Mouse (Mus musculus) skeletal muscle tissue, postnatal 0 days (tissue): ENCODE measurements around the gene 1700061G19Rik. TPM values are rescaled to one million over a fixed set of nuclear protein-coding genes. Genes with fewer than 3 reads are reported as not detected.

Source experiments
- polyA plus RNA-seq: library from polyadenylated mRNA; unstranded; fragments of >200 nt; fragmentation: Nextera tagmentation; extraction: Ambion mirVana; gene quantifications from 2 replicates; pipeline ENCODE4 v1.2.1, GENCODE M21; 2015

Gene 1700061G19Rik
- 0.06 and 0.13 TPM in 2 replicates for polyA plus RNA-seq

DNA sequence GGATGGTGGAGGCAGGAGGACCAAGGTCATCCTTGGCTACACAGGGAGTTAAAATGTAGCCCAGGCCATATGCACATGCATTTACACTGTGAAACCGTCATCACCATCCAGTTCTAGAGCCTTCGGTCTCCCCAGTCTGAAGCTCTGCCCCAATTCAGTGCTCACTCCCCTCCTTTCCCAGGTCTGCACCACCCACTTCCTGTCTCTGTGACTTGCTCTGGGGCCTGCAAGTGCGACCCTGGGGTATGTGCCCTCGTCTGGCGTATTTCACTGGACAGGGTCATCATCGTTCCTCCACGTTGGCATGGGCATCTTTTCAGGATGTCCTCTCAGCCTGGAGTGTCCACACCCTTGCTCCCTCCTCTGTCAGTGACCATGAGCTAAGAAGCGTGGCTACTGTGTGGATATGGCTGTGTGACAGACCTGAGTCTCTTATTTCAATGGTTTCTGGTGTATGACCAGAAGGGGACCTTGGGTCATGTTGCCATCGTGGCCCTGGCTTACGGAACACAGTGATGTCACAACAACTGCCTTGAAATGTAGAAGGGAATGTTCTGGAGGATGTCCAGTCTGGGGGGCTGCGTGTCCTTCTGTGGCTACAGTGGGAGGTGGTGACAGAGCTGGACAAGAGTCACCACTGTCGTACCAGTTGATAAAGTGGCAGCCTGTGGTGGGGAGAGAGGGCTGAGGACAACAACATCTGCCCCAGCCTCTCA lies at the start of gene 1700061G19Rik:
TSS of gene 1700061G19Rik (plus strand) at position 542 of the 716 bp plus-strand sequence.

DNA sequence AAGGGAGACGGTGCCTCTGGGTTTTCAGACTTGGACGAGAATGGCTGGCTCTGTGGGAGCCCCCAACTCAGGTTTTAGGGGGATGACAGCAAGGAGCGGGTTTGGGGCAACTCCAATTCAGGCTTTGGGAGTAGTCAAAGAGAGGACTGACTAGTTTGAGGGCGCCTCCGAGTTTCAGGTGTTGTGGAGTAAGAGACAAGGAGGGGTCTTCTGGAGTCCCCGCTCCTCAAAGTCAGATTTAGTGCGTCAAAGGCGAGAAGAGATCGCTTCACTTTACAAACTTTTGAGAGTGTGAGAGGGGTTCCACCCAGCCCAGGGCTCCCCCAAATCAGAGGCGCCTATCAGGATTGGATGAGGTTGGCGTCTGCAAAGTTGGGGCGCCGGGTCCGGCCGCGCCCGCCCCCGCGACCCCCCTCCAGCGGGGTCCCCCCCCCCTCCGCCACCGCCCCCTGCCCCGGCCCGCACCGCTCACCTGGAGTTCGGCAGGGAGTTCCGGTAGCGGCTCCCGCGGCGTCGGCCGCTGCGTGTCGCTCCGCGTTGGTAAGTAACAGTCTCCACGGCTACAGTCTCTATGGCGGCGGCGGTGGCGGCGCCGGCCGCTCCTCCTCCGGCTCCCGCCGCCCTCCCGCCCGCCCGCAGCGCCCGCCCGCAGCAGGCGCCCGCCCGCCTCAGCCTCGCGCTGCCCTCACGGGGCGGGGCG lies 44.7 kb upstream of the 1700061G19Rik start, which contains the start of gene Rfx2:
TSS of gene Rfx2 (minus strand) at position 603 of the 700 bp plus-strand sequence.

DNA sequence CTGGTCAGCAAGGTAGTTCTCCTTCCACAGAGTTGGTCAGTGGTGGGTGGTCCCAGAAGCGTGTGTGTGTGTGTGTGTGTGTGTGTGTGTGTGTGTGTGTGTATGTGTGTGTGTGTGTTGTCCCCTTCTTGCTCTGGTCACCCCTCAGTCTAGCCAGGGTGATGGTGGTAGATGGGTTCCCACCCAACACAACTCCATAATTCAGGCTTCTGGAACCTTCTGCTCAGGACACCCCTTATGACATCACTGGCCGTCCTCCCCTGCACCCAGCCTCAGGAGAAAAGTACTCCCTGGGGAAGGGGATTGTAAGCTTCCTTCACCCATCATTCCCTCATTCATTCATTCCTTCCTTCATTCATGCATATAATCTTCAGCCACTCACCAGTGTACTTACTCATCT lies 1.0 kb upstream of the 1700061G19Rik start, which contains the start of gene Acsbg2:
TSS of gene Acsbg2 (minus strand) at position 211 of the 400 bp plus-strand sequence.

DNA sequence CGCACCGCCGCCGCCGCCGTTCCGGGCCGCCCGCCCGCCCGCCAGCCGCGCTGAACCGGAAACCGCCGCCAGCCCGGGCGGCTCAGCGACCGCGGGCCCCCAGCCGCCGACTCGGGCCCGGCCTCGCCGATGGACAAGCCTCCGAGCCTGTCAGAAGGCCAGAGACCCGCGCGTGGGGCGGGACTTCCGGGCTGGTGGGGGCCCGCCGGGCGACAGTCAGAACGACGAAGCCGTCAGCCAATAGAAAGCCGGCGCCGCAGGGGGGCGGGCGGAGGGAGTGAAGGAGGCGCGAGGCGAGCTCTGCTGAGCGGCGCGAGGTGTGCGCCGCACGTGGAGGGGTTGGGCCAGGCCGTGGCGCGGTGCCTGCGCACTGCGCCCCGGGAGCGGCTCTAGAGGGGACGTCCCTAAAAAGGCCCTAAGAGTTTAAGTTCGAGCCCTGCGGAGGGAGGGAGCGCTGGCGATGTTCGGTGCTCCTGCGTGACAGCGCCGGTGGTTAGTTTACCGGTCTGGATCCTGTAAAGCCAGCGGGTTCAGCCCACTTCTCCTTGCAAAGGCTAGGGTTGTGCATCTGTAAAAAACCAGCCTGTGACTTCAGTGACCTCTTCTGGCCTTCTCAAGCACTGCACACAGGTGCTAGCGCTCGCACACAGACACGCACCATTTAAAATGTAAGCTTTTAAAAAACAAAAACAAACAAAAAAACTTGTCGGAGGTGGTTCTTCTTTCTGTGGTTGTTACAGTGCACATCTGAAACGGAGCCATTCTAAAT lies 60.3 kb downstream of the 1700061G19Rik start, which contains the start of gene Mllt1:
TSS of gene Mllt1 (minus strand) at position 53 of the 769 bp plus-strand sequence.

Other genes starting within 250 kb of the 1700061G19Rik start
- 27.8 and 29.4 TPM in 2 replicates for gene Lonp1, start 248.6 kb upstream of the 1700061G19Rik start, polyA plus RNA-seq
- gene Catsperd, start 247.3 kb upstream of the 1700061G19Rik start, polyA plus RNA-seq, result 0.05 and 0.12 TPM in 2 replicates
- gene Ranbp3, start 202.2 kb upstream of the 1700061G19Rik start, polyA plus RNA-seq, result 36.7 and 39.3 TPM in 2 replicates
- gene Ndufa11, start 157.7 kb upstream of the 1700061G19Rik start, polyA plus RNA-seq, result 746 and 852 TPM in 2 replicates
- 7.1 and 10.0 TPM in 2 replicates for gene Vmac, start 157.5 kb upstream of the 1700061G19Rik start, polyA plus RNA-seq
- gene Nrtn, start 117.9 kb upstream of the 1700061G19Rik start, polyA plus RNA-seq, result 2.5 and 6.9 TPM in 2 replicates
- 19.2 and 19.3 TPM in 2 replicates for gene Dus3l, start 110.7 kb upstream of the 1700061G19Rik start, polyA plus RNA-seq
- gene Prr22, start 105.2 kb upstream of the 1700061G19Rik start, polyA plus RNA-seq, result 0.10 and 0.36 TPM in 2 replicates
- gene Rfx2, start 44.5 kb upstream of the 1700061G19Rik start, polyA plus RNA-seq, result 2.9 and 3.1 TPM in 2 replicates
- gene Acsbg2, start 1.0 kb upstream of the 1700061G19Rik start, polyA plus RNA-seq, result not detected in 2 replicates
- gene Mllt1, start 59.9 kb downstream of the 1700061G19Rik start, polyA plus RNA-seq, result 9.3 and 10.1 TPM in 2 replicates
- gene Acer1, start 106.6 kb downstream of the 1700061G19Rik start, polyA plus RNA-seq, result 1.7 TPM in 1 of 2 replicates, not detected in the other
- gene Clpp, start 114.8 kb downstream of the 1700061G19Rik start, polyA plus RNA-seq, result 83.9 and 87.2 TPM in 2 replicates
- 45.7 and 47.9 TPM in 2 replicates for gene Alkbh7, start 121.9 kb downstream of the 1700061G19Rik start, polyA plus RNA-seq
- gene Pspn, start 124.5 kb downstream of the 1700061G19Rik start, polyA plus RNA-seq, result 0.41 and 0.46 TPM in 2 replicates
- gene Gtf2f1, start 135.8 kb downstream of the 1700061G19Rik start, polyA plus RNA-seq, result 28.6 and 38.6 TPM in 2 replicates
- 0.28 and 0.33 TPM in 2 replicates for gene Gm17949, start 136.0 kb downstream of the 1700061G19Rik start, polyA plus RNA-seq
- gene Khsrp, start 156.0 kb downstream of the 1700061G19Rik start, polyA plus RNA-seq, result 13.9 and 15.7 TPM in 2 replicates
- not detected in 2 replicates for gene Slc25a41, start 166.2 kb downstream of the 1700061G19Rik start, polyA plus RNA-seq
- gene Crb3, start 183.6 kb downstream of the 1700061G19Rik start, polyA plus RNA-seq, result 0.68 and 1.1 TPM in 2 replicates
- 4.2 and 5.2 TPM in 2 replicates for gene Slc25a23, start 184.4 kb downstream of the 1700061G19Rik start, polyA plus RNA-seq
- 0.86 and 2.1 TPM in 2 replicates for gene Dennd1c, start 203.0 kb downstream of the 1700061G19Rik start, polyA plus RNA-seq
- gene Tubb4a, start 212.3 kb downstream of the 1700061G19Rik start, polyA plus RNA-seq, result 2.0 and 3.6 TPM in 2 replicates
- gene Tnfsf9, start 229.8 kb downstream of the 1700061G19Rik start, polyA plus RNA-seq, result 1.1 and 1.5 TPM in 2 replicates